Mouse (Mus musculus): Measurements from ENCODE around the gene Irgq. TPM values are rescaled to one million over a fixed set of nuclear protein-coding genes. Genes with fewer than 3 reads are reported as not detected.

Gene Irgq
- polyA plus RNA-seq, 1 experiment from 2014 or later: 1.3 TPM

DNA sequence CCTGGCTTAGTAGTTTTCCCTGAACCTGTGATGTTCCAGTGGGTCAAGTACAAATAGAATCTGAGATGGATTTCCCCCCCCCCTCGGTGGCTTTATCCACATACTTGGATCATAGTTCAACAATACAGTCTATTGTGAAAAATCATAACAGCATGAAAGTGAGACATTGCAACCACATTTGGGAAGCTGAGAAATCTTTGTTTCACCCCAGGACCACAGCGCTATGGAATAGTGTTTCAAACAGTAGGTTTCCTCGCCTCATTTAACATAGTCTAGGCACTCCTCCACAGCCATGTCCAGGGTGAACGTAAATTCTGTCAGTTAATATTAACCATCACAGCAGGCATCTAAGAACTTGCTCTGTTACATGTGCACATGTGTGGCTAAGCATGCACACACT lies 6.6 kb downstream of the Irgq start:
- 69% methylated on average over 4 of the region's 4 CpGs for WGBS (ENCODE audit: insufficient replicate concordance)
- H3K9ac ChIP-seq (ENCODE audit: low read depth, low read length): no peak overlapping the region
- H3K4me2 ChIP-seq (ENCODE audit: low read depth, low read length): no peak overlapping the region
- ATAC-seq (ENCODE audit: low read depth): no peak
- H3K27ac ChIP-seq (ENCODE audit: low read length): no peak overlapping the region
- H3K4me1 ChIP-seq (ENCODE audit: control insufficient read depth, low read depth, low read length): peaks cover 3% of the 10 kb centered on the region
- H3K9me3 ChIP-seq (replicated peaks; ENCODE audit: control insufficient read depth, low read length): no peaks in the 10 kb centered on the region
- no peaks in the 10 kb centered on the region for H3K27me3 ChIP-seq (ENCODE audit: control insufficient read depth, insufficient read depth, low read depth, low read length)
- H3K36me3 ChIP-seq (ENCODE audit: control insufficient read depth, insufficient read depth): peaks cover 8% of the 10 kb centered on the region; the same call in 1 of the 2 replicates
- no peak overlapping the region for H3K4me3 ChIP-seq (ENCODE audit: low read depth, low read length)

DNA sequence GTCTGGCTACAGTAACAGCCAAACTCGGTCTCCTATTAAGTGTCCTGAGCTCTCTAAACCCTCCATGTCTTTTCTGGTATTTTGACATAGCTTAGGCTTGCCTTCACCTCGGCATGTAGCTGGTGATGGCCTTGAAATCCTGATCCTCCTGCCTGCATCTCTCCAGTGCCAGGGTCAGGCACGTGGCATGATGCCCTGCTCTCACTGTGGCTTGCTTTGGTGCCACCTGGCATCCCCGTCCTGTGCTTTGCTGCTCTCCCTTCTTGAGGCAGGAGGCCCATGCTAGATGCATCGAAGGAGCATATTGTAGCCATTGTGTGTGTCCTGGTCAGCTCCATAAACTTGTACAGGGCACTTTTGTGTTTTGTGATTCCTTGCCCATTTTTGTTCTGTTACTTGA lies 7.1 kb downstream of the Irgq start:
- Histone ChIP-seq H3K9me3 (replicated peaks; ENCODE audit: control insufficient read depth, low read length) (no peaks in the 10 kb centered on the region), H3K36me3 (ENCODE audit: control insufficient read depth, insufficient read depth) (peaks cover 8% of the 10 kb centered on the region; the same call in 1 of the 2 replicates), H3K27me3 (ENCODE audit: control insufficient read depth, insufficient read depth, low read depth, low read length) (no peaks in the 10 kb centered on the region), H3K4me1 (ENCODE audit: control insufficient read depth, low read depth, low read length) (no peaks in the 10 kb centered on the region), H3K4me2 (ENCODE audit: low read depth, low read length) (no peak overlapping the region), H3K27ac (ENCODE audit: low read length) (no peak overlapping the region), H3K4me3 (ENCODE audit: low read depth, low read length) (no peak overlapping the region), H3K9ac (ENCODE audit: low read depth, low read length) (no peak overlapping the region)
- 57% methylated on average over 5 of the region's 5 CpGs for WGBS (ENCODE audit: insufficient replicate concordance)
- ATAC-seq (ENCODE audit: low read depth): no peak

DNA sequence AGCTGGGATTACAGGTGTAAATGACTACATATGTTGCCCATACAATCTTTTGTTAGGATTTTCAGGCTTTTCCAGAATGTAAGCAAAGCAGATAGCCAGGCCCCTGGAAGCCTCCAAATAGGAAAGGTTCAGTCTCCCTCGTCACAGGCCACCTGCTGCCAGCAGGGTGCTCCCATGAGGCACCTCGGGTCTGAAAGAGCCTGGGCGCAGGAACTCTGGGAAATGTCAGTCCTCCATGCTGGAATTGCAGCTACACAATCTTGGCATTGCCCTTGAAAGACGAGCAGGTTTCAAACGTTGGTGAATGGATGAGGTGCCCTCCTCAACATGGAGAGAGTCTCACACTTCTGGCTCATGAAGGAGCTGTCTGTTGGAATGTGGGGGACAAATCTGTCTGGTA lies 7.7 kb downstream of the Irgq start:
- H3K9me3 ChIP-seq (replicated peaks; ENCODE audit: control insufficient read depth, low read length): no peaks in the 10 kb centered on the region
- H3K4me1 ChIP-seq (ENCODE audit: control insufficient read depth, low read depth, low read length): no peaks in the 10 kb centered on the region
- H3K27ac ChIP-seq (ENCODE audit: low read length): no peak overlapping the region
- H3K27me3 ChIP-seq (ENCODE audit: control insufficient read depth, insufficient read depth, low read depth, low read length): no peaks in the 10 kb centered on the region
- H3K4me2 ChIP-seq (ENCODE audit: low read depth, low read length): no peak overlapping the region
- H3K36me3 ChIP-seq (ENCODE audit: control insufficient read depth, insufficient read depth): peaks cover 8% of the 10 kb centered on the region; the same call in 1 of the 2 replicates
- ATAC-seq (ENCODE audit: low read depth): no peak
- no peak overlapping the region for H3K4me3 ChIP-seq (ENCODE audit: low read depth, low read length)
- WGBS (ENCODE audit: insufficient replicate concordance): 28% methylated on average over 5 of the region's 5 CpGs
- H3K9ac ChIP-seq (ENCODE audit: low read depth, low read length): no peak overlapping the region

DNA sequence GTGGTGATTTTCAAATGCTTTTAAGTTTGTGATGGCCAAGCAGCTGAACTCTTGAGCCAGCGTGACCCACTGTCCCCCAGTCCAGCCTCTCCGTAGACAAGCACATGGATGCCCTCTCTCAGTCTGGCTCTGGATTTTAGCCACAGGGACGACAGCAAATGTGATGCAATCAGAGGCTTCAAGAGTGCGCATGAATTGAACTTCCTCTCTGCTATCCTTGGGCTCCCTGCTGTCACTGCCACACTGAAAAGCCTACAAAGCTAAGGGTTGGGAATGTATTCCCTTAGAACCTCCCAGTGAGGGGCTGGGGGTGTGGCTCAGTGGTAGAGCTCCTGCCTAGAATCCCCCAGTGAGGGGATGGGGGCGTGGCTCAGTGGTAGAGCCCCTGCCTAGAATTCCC lies 8.2 kb downstream of the Irgq start:
- H3K9me3 ChIP-seq (replicated peaks; ENCODE audit: control insufficient read depth, low read length): no peaks in the 10 kb centered on the region
- no peaks in the 10 kb centered on the region for H3K4me1 ChIP-seq (ENCODE audit: control insufficient read depth, low read depth, low read length)
- H3K36me3 ChIP-seq (ENCODE audit: control insufficient read depth, insufficient read depth): peaks cover 4% of the 10 kb centered on the region; the same call in 1 of the 2 replicates
- WGBS (ENCODE audit: insufficient replicate concordance): 48% methylated on average over 5 of the region's 5 CpGs
- H3K9ac ChIP-seq (ENCODE audit: low read depth, low read length): no peak overlapping the region
- no peak overlapping the region for H3K4me2 ChIP-seq (ENCODE audit: low read depth, low read length)
- H3K27me3 ChIP-seq (ENCODE audit: control insufficient read depth, insufficient read depth, low read depth, low read length): no peaks in the 10 kb centered on the region
- no peak overlapping the region for H3K27ac ChIP-seq (ENCODE audit: low read length)
- ATAC-seq (ENCODE audit: low read depth): no peak
- no peak overlapping the region for H3K4me3 ChIP-seq (ENCODE audit: low read depth, low read length)

DNA sequence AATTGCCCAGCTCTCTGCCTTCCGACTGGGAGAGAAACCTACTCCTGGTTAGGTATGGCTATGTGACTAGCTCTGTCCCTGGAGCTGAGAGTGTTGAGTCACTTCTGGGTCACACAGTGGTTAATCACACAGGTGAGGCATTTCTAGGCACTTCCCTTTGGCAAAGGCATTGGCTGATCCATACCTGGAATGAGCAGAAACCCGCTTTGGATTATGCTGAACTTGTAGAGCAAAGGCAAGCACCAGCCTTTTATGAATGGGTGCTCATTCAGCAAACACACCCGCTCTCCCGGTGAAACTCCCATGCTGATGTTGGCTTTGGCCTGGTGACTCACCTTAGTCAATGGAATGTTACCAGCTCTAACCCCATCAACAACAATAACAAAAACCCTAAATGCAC lies 9.2 kb downstream of the Irgq start:
- H3K27ac ChIP-seq (ENCODE audit: low read length): no peak overlapping the region
- no peaks in the 10 kb centered on the region for H3K9me3 ChIP-seq (replicated peaks; ENCODE audit: control insufficient read depth, low read length)
- no peak for ATAC-seq (ENCODE audit: low read depth)
- 80% methylated on average over 4 of the region's 4 CpGs for WGBS (ENCODE audit: insufficient replicate concordance)
- no peak overlapping the region for H3K9ac ChIP-seq (ENCODE audit: low read depth, low read length)
- no peaks in the 10 kb centered on the region for H3K36me3 ChIP-seq (ENCODE audit: control insufficient read depth, insufficient read depth)
- no peaks in the 10 kb centered on the region for H3K27me3 ChIP-seq (ENCODE audit: control insufficient read depth, insufficient read depth, low read depth, low read length)
- H3K4me2 ChIP-seq (ENCODE audit: low read depth, low read length): no peak overlapping the region
- no peaks in the 10 kb centered on the region for H3K4me1 ChIP-seq (ENCODE audit: control insufficient read depth, low read depth, low read length)
- H3K4me3 ChIP-seq (ENCODE audit: low read depth, low read length): no peak overlapping the region

DNA sequence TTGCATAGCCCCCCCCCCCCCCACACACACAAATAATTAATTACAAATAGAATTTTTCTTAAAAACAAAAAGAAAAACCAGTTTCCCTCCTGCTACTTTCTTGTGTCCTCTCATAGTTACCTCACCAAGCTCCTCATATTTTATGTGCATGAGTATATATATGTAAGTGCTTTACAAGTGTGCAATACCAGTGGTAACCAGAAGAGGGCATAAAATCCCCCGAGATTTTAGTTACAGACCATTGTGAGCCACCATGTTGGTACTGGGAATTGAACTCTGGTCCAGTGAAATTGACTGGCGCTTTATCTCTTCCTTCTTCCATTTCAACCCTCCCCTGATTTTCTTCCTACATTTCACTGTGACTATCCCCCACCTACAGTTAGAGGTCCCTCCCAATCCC lies 14.0 kb downstream of the Irgq start:
- WGBS (ENCODE audit: insufficient replicate concordance): 54% methylated on average over 2 of the region's 2 CpGs
- H3K36me3 ChIP-seq (ENCODE audit: control insufficient read depth, insufficient read depth): no peaks in the 10 kb centered on the region
- no peaks in the 10 kb centered on the region for H3K9me3 ChIP-seq (replicated peaks; ENCODE audit: control insufficient read depth, low read length)
- H3K4me2 ChIP-seq (ENCODE audit: low read depth, low read length): no peak overlapping the region
- no peak overlapping the region for H3K4me3 ChIP-seq (ENCODE audit: low read depth, low read length)
- ATAC-seq (ENCODE audit: low read depth): no peak
- H3K27ac ChIP-seq (ENCODE audit: low read length): no peak overlapping the region
- no peaks in the 10 kb centered on the region for H3K27me3 ChIP-seq (ENCODE audit: control insufficient read depth, insufficient read depth, low read depth, low read length)
- no peak overlapping the region for H3K9ac ChIP-seq (ENCODE audit: low read depth, low read length)
- peaks cover 16% of the 10 kb centered on the region for H3K4me1 ChIP-seq (ENCODE audit: control insufficient read depth, low read depth, low read length)

DNA sequence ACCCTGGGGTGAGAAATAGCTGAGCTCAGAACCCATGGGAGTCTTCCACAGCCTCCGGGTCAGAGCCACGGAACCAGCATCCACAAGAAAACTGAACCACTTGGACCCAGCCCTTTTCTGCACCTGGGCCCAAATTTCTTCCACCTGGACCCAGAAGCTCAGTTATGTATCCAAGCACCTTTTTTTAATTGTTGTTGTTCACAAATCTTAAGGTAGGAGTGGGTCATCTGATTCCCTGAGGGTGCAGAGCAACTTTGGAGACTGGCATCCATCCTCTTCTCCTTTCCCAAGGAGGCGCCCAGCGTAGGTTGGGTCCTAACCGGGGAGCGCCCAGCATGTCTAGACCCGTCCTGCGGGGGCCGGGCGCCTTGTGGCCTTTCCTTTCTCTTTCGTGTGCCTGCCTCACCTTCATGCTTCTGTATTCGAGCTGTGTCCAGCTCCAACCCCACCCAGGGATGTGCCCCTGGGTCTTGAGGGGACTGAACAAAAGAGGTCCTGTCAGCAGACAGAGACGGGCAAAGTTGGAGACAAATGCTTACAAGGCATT lies 15.7 kb downstream of the Irgq start, which contains the start of the genes Pinlyp and Xrcc1:
Gene Pinlyp (minus strand): TSS at position 51 of the 547 bp plus-strand sequence.
Gene Xrcc1 (plus strand): TSS at position 222 of the 547 bp plus-strand sequence.
- no peaks in the 10 kb centered on the region for H3K36me3 ChIP-seq (ENCODE audit: control insufficient read depth, insufficient read depth)
- no peak for ATAC-seq (ENCODE audit: low read depth)
- no peaks in the 10 kb centered on the region for H3K27me3 ChIP-seq (ENCODE audit: control insufficient read depth, insufficient read depth, low read depth, low read length)
- peak within 1 kb of the TSS; percentile 63 for H3K27ac ChIP-seq (ENCODE audit: low read length)
- H3K4me2 ChIP-seq (ENCODE audit: low read depth, low read length): peak within 1 kb of the TSS; percentile 83
- H3K4me1 ChIP-seq (ENCODE audit: control insufficient read depth, low read depth, low read length): peaks cover 16% of the 10 kb centered on the region
- no peaks in the 10 kb centered on the region for H3K9me3 ChIP-seq (replicated peaks; ENCODE audit: control insufficient read depth, low read length)
- WGBS (ENCODE audit: insufficient replicate concordance): 45% methylated on average over 13 of the region's 13 CpGs
- peak within 1 kb of the TSS; percentile 90 for H3K9ac ChIP-seq (ENCODE audit: low read depth, low read length)
- peak within 1 kb of the TSS; percentile 90 for H3K4me3 ChIP-seq (ENCODE audit: low read depth, low read length)

DNA sequence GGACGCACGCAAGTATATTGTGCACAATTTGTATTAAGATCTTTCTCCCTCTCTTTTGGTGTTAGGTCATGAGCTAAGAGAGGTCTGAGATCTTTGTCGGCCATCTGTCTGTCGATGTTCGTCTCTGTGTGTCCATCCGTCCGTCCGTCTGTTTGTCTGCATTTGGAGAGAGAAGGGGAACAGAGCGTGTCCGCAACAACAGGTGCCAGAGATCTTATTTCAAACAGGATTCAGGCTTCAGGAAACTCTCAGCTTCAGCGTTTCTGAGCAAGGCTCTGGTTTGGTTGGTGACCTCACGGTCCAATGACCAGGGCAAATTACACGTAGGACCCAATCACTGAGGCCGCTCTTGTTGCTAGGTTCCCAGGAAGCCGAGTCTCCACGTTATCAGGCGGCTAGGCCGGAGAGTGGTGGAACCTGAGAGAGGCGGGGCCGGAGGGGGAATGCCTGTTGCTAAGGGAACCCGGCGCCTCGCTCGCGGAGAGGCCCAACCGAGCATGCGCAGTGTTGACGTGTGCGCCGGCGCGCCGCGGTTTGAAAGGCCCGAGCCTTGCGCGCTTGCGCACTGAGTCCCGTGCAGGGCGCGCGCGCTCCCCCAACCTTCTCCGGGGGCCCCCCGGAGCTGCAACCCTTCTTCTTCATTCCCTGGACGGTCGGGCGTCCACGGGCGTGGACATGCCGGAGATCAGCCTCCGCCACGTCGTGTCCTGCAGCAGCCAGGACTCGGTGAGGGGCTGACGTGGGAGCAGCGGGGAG lies 16.3 kb downstream of the Irgq start:
- Histone ChIP-seq H3K27ac (ENCODE audit: low read length) (peak overlapping the region; percentile 63), H3K27me3 (ENCODE audit: control insufficient read depth, insufficient read depth, low read depth, low read length) (no peaks in the 10 kb centered on the region), H3K4me2 (ENCODE audit: low read depth, low read length) (peak overlapping the region; percentile 83), H3K36me3 (ENCODE audit: control insufficient read depth, insufficient read depth) (no peaks in the 10 kb centered on the region), H3K4me1 (ENCODE audit: control insufficient read depth, low read depth, low read length) (peaks cover 16% of the 10 kb centered on the region), H3K9me3 (replicated peaks; ENCODE audit: control insufficient read depth, low read length) (no peaks in the 10 kb centered on the region), H3K9ac (ENCODE audit: low read depth, low read length) (peak overlapping the region; percentile 90), H3K4me3 (ENCODE audit: low read depth, low read length) (peak overlapping the region; percentile 90)
- peak; percentile 99 for ATAC-seq (ENCODE audit: low read depth)
- WGBS (ENCODE audit: insufficient replicate concordance): under 1% methylated on average over 53 of the region's 57 CpGs

DNA sequence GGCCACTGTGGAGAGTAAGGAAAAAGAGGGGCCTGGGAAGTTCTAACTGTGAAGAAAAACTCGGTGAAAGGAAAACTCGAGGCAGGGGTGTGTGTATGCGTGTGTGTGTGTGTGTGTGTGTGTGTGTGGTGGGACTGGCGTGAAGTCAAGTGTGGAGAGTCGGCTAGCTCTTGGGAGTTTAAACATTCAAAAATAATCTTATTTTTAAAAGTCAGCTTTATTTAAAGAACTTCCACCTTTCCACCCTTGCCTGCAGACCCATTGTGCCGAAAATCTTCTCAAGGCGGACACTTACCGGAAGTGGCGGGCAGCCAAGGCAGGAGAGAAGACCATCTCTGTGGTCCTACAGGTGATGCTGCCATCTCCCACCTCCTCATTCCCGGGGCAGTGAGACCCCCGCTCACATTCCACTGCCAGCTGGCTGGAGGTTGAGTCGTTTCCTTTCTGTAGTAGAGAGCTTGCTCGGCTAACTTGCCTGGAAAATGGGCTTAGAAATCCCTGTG lies 17.1 kb downstream of the Irgq start:
- Histone ChIP-seq H3K4me2 (ENCODE audit: low read depth, low read length) (peak overlapping the region; percentile 83), H3K4me3 (ENCODE audit: low read depth, low read length) (peak overlapping the region; percentile 90), H3K4me1 (ENCODE audit: control insufficient read depth, low read depth, low read length) (peaks cover 17% of the 10 kb centered on the region), H3K36me3 (ENCODE audit: control insufficient read depth, insufficient read depth) (no peaks in the 10 kb centered on the region), H3K9ac (ENCODE audit: low read depth, low read length) (peak overlapping the region; percentile 90), H3K27ac (ENCODE audit: low read length) (peak overlapping the region; percentile 55), H3K27me3 (ENCODE audit: control insufficient read depth, insufficient read depth, low read depth, low read length) (no peaks in the 10 kb centered on the region), H3K9me3 (replicated peaks; ENCODE audit: control insufficient read depth, low read length) (no peaks in the 10 kb centered on the region)
- 27% methylated on average over 13 of the region's 13 CpGs for WGBS (ENCODE audit: insufficient replicate concordance)
- no peak for ATAC-seq (ENCODE audit: low read depth)

Measured in liver, embryonic 16.5 days (tissue).